Mouse (Mus musculus): ENCODE data around the gene Adam15.

- TF ChIP-seq POLR2A (IDR thresholded peaks at IDR 0.05; ENCODE audit: low read depth, low read length) (no peak), CTCF (conservative IDR thresholded peaks at IDR 0.05; ENCODE audit: insufficient read depth, insufficient read length, low read depth, low read length) (peak; percentile 97)
Measured at GRCm38 (mm10) chr3:89340465-89340864, 9.3 kb downstream of the Adam15 start.

All from kidney, adult 2 months (tissue).